Mouse (Mus musculus) kidney, postnatal 0 days (tissue): ENCODE measurements around the gene Kiss1r. TPM values are rescaled to one million over a fixed set of nuclear protein-coding genes. Genes with fewer than 3 reads are reported as not detected.

Experiments used
- ATAC-seq: fragments of 200-750 bp; cut with Nextera tagmentation; replicated peaks from 2 replicates; pipeline ENCODE4 v1.8.0; 2017; ENCODE audit warnings: low read depth, moderate number of reproducible peaks, moderate TSS enrichment, moderate library complexity; ENCODE audit not compliant: low FRiP score
- DNase-seq: peaks from one replicate; pipeline ENCODE4 v3.0.0-alpha.2; 2016; ENCODE audit warnings: low spot score
- H3K27ac ChIP-seq: fragments of 300-500 bp; sonication (generic); 2 replicates; pipeline ENCODE4 v1.5.1; 2014; ENCODE audit warnings: mild to moderate bottlenecking
- H3K27me3 ChIP-seq: fragments of 300-500 bp; sonication (generic); 2 replicates; pipeline ENCODE4 v1.6.1; 2014; ENCODE audit warnings: low read length, mixed read lengths; ENCODE audit not compliant: insufficient read depth
- H3K36me3 ChIP-seq: fragments of 300-500 bp; sonication (generic); 2 replicates; pipeline ENCODE4 v1.6.1; 2014; ENCODE audit warnings: low read length, mixed read lengths; ENCODE audit not compliant: insufficient read depth
- H3K4me1 ChIP-seq: fragments of 300-500 bp; sonication (generic); replicated peaks from 2 replicates; pipeline ENCODE4 v1.6.1; 2014; ENCODE audit warnings: antibody characterized with exemption, low read length, mixed read lengths; ENCODE audit not compliant: insufficient read depth
- H3K4me2 ChIP-seq: fragments of 300-500 bp; sonication (generic); 2 replicates; pipeline ENCODE4 v1.6.1; 2014; ENCODE audit warnings: mild to moderate bottlenecking, low read length, moderate library complexity, mixed read lengths
- H3K4me3 ChIP-seq: fragments of 300-500 bp; sonication (generic); replicated peaks from 2 replicates; pipeline ENCODE4 v1.5.1; 2014; ENCODE audit warnings: low read depth, low read length
- H3K9ac ChIP-seq: fragments of 300-500 bp; sonication (generic); 2 replicates; pipeline ENCODE4 v1.6.1; 2014; ENCODE audit warnings: low read depth, low read length
- H3K9me3 ChIP-seq: fragments of 300-500 bp; sonication (generic); replicated peaks from 2 replicates; pipeline ENCODE4 v1.6.1; 2016; ENCODE audit warnings: low read length, inconsistent platforms, mixed read lengths
- CTCF ChIP-seq: IDR thresholded peaks from 2 replicates; pipeline ENCODE4 v1.5.1; 2016; ENCODE audit warnings: antibody characterized with exemption, low read depth, mild to moderate bottlenecking, moderate library complexity
- WGBS: fragments of 180-500 bp; shearing (Covaris S2); extraction: QIAGEN DNeasy Blood & Tissue Kit; methylation state at CpG from one replicate; pipeline ENCODE4 v1.1.7; 2014; 5-methylcytosine and 5-hydroxymethylcytosine counted together
- polyA plus RNA-seq: library from polyadenylated mRNA; unstranded; fragments of >200 nt; fragmentation: Nextera tagmentation; extraction: Ambion mirVana; gene quantifications from 2 replicates; pipeline ENCODE4 v1.2.1, GENCODE M21; 2015

Kiss1r gene
- polyA plus RNA-seq, 1 experiment from 2014 or later, result 1.6 TPM

- Histone ChIP-seq H3K4me2 (peak overlapping the region; percentile 50), H3K27me3 (peaks cover 46% of the 10 kb centered on the region), H3K27ac (no peak overlapping the region), H3K9ac (0 out of 2 replicates have a peak overlapping the region, but pooled peaks have one; percentile 35), H3K36me3 (no peaks in the 10 kb centered on the region), H3K9me3 (no peaks in the 10 kb centered on the region), H3K4me3 (no peak overlapping the region), H3K4me1 (peaks cover 28% of the 10 kb centered on the region)
- TF ChIP-seq CTCF, result no peak
- WGBS, result 8% methylated on average over 21 of the region's 21 CpGs
- no peak for ATAC-seq
- DNase-seq, result no peak
These were observed 2.6 kb downstream of the Kiss1r start for GRCm38 (mm10) chr10:79919251-79919849.

- no peak for TF ChIP-seq CTCF
- Histone ChIP-seq H3K27me3 (peaks cover 46% of the 10 kb centered on the region), H3K4me1 (peaks cover 27% of the 10 kb centered on the region), H3K4me2 (peak overlapping the region; percentile 48), H3K36me3 (no peaks in the 10 kb centered on the region), H3K9ac (no peak overlapping the region), H3K4me3 (peak overlapping the region; percentile 26; the same call in 1 of the 2 replicates), H3K9me3 (no peaks in the 10 kb centered on the region), H3K27ac (no peak overlapping the region)
- ATAC-seq (0 out of 2 replicates have a peak, but pooled peaks have one; percentile 9), DNase-seq (no peak)
- WGBS, result 16% methylated on average over 26 of the region's 26 CpGs
These were observed 3.5 kb downstream of the Kiss1r start for GRCm38 (mm10) chr10:79920056-79920890.

GRCm38 (mm10) chr10:79920958-79921535, 4.3 kb downstream of the Kiss1r start, which contains the start of gene R3hdm4:
Gene R3hdm4 (minus strand): TSS chr10:79921208.
- Histone ChIP-seq H3K9ac (0 out of 2 replicates have a peak within 1 kb of the TSS, but pooled peaks have one; percentile 35), H3K4me3 (peak within 1 kb of the TSS; percentile 26), H3K4me1 (peaks cover 20% of the 10 kb centered on the region), H3K4me2 (peak within 1 kb of the TSS; percentile 48), H3K36me3 (no peaks in the 10 kb centered on the region), H3K9me3 (no peaks in the 10 kb centered on the region), H3K27ac (no peak within 1 kb of the TSS), H3K27me3 (peaks cover 46% of the 10 kb centered on the region)
- ATAC-seq (no peak), DNase-seq (no peak)
- TF ChIP-seq CTCF, result no peak
- WGBS, result 7% methylated on average over 37 of the region's 41 CpGs

GRCm38 (mm10) chr10:79921572-79921971, 4.8 kb downstream of the Kiss1r start:
- TF ChIP-seq CTCF, result no peak

GRCm38 (mm10) chr10:79924998-79925784, 8.4 kb downstream of the Kiss1r start:
- WGBS, result 10% methylated on average over 29 of the region's 29 CpGs
- DNase-seq (peak; percentile 92), ATAC-seq (no peak)
- peak; percentile 100 for TF ChIP-seq CTCF
- H3K4me1 ChIP-seq, result peaks cover 26% of the 10 kb centered on the region
- H3K36me3 ChIP-seq, result no peaks in the 10 kb centered on the region
- H3K9ac ChIP-seq, result no peak overlapping the region
- no peak overlapping the region for H3K4me3 ChIP-seq
- no peaks in the 10 kb centered on the region for H3K9me3 ChIP-seq
- peak overlapping the region; percentile 68; the same call in 1 of the 2 replicates for H3K4me2 ChIP-seq
- H3K27me3 ChIP-seq, result peaks cover 25% of the 10 kb centered on the region
- H3K27ac ChIP-seq, result no peak overlapping the region

More at GRCm38 (mm10) chr10:79921572-79921971, 4.8 kb downstream of the Kiss1r start:
- Histone ChIP-seq H3K36me3 (no peaks in the 10 kb centered on the region), H3K4me3 (peak overlapping the region; percentile 26), H3K4me1 (peaks cover 18% of the 10 kb centered on the region), H3K9ac (0 out of 2 replicates have a peak overlapping the region, but pooled peaks have one; percentile 35), H3K4me2 (peak overlapping the region; percentile 48), H3K27me3 (peaks cover 46% of the 10 kb centered on the region), H3K27ac (no peak overlapping the region), H3K9me3 (no peaks in the 10 kb centered on the region)
- WGBS, result 4% methylated on average over 34 of the region's 34 CpGs
- no peak for DNase-seq
- ATAC-seq, result no peak
